Mouse (Mus musculus) kidney, adult 8-10 months (tissue): ENCODE measurements around the gene Psmd13.

ENCODE experiments used
- DNase-seq, 2 experiments: peaks; one replicate each; pipeline ENCODE4 v3.0.0; 2022

The Psmd13 gene

GRCm38 (mm10) chr7:140946311-140946710, 64.5 kb downstream of the Psmd13 start:
- no peak for DNase-seq

DNA sequence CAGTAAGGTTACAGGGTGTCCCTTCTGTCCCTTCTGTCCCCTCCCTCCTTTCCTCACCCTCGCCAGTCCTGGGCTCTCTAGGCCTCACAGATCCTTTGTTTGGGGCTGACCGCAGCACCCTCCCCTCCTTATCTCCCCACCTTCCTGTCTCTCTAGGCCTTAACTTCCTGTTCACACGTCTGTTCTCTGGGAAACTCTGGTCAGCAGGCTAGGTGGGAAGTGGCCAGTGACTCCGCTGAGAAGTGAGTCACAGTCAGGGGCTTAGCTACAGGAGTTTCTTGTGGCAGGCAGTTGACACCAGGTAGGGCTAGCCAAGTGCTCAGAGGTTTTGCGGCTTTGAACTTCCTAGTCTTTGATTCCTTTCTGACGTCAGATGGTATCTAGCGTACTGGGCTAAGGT, 65.2 kb downstream of the Psmd13 start:
- no peak for DNase-seq

DNA sequence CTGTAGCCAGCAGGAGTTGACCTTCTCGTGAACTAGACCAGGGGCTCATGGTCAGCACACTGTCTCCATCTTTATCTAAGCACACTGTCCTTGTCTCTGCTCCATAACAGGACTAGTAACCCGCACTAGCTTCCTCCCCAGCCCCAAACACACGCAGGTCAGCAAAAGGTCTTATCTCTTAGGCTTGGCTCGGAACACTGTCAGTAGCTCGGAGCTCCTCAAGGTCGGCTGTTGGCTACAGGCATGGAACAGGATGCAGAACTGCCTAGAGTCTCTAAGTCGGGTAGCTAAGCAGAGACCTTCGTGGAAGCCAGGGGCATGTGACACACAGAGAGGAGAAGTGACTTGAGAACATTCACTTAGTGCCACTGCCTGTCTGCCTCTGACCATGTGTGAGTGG, 66.4 kb downstream of the Psmd13 start:
- DNase-seq = no peak
